Mouse (Mus musculus): ENCODE measurements at regions not wholly inside any gene's neighbourhood (a gene's known extent, or its start where the extent isn't known, plus 50 kb on each side); places are given as distances from the start of the nearest gene placed in this dataset.

DNA sequence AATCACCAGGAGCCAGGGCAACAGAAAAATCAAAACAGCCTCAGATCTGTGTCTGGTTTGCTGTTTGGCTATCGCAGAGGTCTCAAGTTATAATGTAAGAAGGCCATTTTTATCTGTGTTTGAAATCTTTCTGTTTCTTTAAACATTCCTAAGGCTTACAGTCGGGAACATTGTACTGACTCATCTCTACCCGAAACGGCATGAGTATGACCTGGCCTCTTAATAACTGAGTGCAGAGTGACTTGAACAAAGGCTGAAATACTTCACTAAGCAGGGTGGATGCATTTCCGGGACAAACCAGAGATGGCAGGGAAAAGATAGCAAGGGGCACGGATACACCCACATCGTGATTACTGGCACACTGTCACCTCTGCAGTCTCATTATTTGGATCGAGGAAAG, 355.1 kb downstream of the Nedd1 start:
- no peak for DNase-seq (ENCODE audit: low spot score)
- Histone ChIP-seq H3K9me3 (replicated peaks) (no peaks in the 10 kb centered on the region), H3K36me3 (no peaks in the 10 kb centered on the region), H3K4me1 (no peaks in the 10 kb centered on the region), H3K27me3 (ENCODE audit: low read depth, poor library complexity, severe bottlenecking) (no peaks in the 10 kb centered on the region), H3K27ac (replicated peaks) (no peak overlapping the region), H3K4me3 (no peak overlapping the region)
- WGBS, result 91% methylated on average over 8 of the region's 8 CpGs

DNA sequence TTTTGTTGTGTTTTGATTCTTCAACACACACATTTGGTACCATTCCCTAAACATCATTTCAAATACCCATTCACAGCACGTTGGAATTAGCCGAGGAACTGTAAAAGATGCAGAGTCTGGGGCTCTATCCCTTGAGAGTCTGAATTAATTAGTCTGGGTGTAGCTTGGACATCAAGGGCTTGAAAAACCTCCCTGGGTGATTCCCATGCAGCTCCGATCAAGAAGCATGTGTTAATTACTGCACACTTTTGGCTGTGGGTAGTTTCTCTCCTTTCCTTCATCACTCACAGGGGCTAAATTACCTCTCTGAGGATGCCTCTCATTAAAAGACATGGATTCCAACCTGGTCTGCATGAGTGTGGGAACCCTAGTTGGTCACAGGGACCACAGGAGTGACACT, 365.5 kb downstream of the Nedd1 start:
- H3K9me3 ChIP-seq (replicated peaks), result no peaks in the 10 kb centered on the region
- H3K27ac ChIP-seq (replicated peaks), result no peak overlapping the region
- WGBS, result 74% methylated on average over 3 of the region's 3 CpGs
- H3K36me3 ChIP-seq, result no peaks in the 10 kb centered on the region
- no peak overlapping the region for H3K4me3 ChIP-seq
- DNase-seq (ENCODE audit: low spot score), result no peak
- H3K4me1 ChIP-seq, result peaks cover 19% of the 10 kb centered on the region
- no peaks in the 10 kb centered on the region for H3K27me3 ChIP-seq (ENCODE audit: low read depth, poor library complexity, severe bottlenecking)

DNA sequence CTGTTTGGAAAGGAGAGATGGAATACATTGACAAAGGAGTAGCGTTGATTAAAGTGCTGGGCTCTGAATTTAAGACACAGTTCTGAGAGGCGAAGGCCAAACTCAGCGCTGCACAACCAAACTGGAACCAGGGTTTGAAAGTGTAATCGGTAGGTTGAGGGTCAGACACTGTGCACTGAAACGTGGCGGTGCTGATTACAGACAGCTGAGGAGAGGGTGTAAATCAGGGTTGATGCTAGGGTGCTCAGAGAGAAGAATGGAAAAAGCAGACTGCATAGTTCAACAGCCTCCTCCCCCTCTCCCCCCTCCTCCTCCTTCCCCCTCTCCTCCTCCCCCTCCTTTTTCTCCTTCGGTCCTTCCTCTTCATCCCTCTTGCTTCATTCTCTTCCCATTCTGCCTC, 373.2 kb downstream of the Nedd1 start:
- H3K27ac ChIP-seq (replicated peaks), result peak overlapping the region; percentile 38; the same call in 1 of the 2 replicates
- no peaks in the 10 kb centered on the region for H3K27me3 ChIP-seq (ENCODE audit: low read depth, poor library complexity, severe bottlenecking)
- no peak for DNase-seq (ENCODE audit: low spot score)
- H3K4me1 ChIP-seq, result peaks cover 19% of the 10 kb centered on the region
- WGBS, result 79% methylated on average over 6 of the region's 7 CpGs
- H3K9me3 ChIP-seq (replicated peaks), result no peaks in the 10 kb centered on the region
- no peak overlapping the region for H3K4me3 ChIP-seq
- H3K36me3 ChIP-seq, result no peaks in the 10 kb centered on the region

DNA sequence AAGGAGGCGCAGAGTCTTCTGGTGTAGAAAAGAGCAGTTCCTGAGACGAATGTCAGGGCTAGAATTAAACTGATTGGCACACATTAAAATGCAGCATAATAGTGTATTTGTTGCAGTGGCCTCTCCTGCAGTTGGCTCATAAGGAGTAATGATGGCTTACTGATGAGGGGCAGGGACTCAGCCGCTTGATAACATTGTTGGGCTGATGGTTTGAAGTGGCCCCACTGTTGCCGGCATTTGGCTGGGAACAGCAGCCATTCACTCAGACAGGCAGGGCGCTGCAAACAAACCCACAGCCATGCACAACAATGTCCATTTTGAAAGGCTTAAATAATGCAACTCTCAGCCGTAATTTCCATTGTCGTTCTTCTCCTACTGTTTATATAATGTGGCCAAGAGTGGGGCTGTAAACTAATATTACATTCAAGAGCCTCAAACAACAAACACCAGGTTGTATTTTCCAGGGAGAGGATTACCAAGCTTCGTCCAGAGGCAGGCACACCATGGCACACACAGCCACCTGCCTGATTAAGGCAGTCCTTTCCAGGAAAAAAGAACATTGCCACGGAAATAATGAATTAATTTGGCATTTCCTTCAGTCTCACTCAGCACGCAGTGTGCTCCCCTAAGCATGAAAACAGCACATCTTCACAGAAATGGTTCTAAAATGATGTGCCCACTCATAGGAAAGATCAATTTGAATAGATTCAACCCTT, 374.1 kb downstream of the Nedd1 start:
- no peak overlapping the region for H3K4me3 ChIP-seq
- H3K27ac ChIP-seq (replicated peaks), result peak overlapping the region; percentile 46; the same call in 1 of the 2 replicates
- DNase-seq (ENCODE audit: low spot score), result no peak
- WGBS, result 75% methylated on average over 10 of the region's 10 CpGs
- H3K36me3 ChIP-seq, result no peaks in the 10 kb centered on the region
- H3K27me3 ChIP-seq (ENCODE audit: low read depth, poor library complexity, severe bottlenecking), result no peaks in the 10 kb centered on the region
- no peaks in the 10 kb centered on the region for H3K9me3 ChIP-seq (replicated peaks)
- peaks cover 19% of the 10 kb centered on the region for H3K4me1 ChIP-seq

DNA sequence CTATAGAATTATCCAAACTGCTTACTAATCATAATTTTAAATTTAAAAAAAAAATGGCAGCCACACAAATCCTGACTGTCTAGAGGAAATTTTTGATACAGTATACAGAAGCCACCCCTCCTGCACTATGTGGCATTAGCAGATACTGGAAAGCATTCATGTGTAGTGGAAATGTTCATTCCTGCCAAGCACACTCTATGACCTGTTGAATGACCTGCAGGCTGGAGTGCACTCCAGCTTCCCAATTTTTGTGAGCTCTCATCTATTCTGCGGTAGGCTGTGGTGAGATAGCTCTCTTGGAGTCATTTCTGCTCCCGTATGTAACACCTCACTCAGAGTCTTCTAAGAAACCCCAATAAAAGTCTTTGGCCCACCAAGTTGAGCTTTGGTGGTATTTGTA, 382.5 kb downstream of the Nedd1 start:
- peaks cover 6% of the 10 kb centered on the region; the same call in 1 of the 2 replicates for H3K4me1 ChIP-seq
- no peaks in the 10 kb centered on the region for H3K27me3 ChIP-seq (ENCODE audit: low read depth, poor library complexity, severe bottlenecking)
- H3K4me3 ChIP-seq, result no peak overlapping the region
- no peak for DNase-seq (ENCODE audit: low spot score)
- H3K36me3 ChIP-seq, result no peaks in the 10 kb centered on the region
- 97% methylated on average over 2 of the region's 2 CpGs for WGBS
- H3K9me3 ChIP-seq (replicated peaks), result no peaks in the 10 kb centered on the region
- H3K27ac ChIP-seq (replicated peaks), result no peak overlapping the region

DNA sequence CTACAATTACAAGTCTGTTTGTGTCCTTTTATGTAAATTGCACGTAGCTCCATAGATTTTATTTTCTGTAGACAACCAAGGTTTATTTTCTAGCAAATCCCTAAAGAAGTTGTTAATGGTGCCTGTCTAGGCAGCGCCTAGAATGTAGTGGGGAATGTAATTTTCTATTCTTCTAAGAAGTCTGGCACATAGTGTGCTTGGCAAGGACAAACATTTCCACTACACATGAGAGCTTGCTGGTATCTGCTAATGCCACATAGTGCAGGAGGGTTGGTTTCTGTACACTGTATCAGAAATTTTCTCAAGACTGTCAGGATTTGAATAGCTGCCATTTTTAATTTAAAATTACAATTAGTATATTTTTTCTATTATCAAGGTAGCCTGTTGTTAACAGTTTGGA, 385.3 kb downstream of the Nedd1 start:
- no peak for DNase-seq (ENCODE audit: low spot score)
- Histone ChIP-seq H3K27me3 (ENCODE audit: low read depth, poor library complexity, severe bottlenecking) (no peaks in the 10 kb centered on the region), H3K36me3 (no peaks in the 10 kb centered on the region), H3K27ac (replicated peaks) (no peak overlapping the region), H3K4me1 (peaks cover 26% of the 10 kb centered on the region), H3K9me3 (replicated peaks) (no peaks in the 10 kb centered on the region), H3K4me3 (no peak overlapping the region)
- 96% methylated on average over 2 of the region's 2 CpGs for WGBS

DNA sequence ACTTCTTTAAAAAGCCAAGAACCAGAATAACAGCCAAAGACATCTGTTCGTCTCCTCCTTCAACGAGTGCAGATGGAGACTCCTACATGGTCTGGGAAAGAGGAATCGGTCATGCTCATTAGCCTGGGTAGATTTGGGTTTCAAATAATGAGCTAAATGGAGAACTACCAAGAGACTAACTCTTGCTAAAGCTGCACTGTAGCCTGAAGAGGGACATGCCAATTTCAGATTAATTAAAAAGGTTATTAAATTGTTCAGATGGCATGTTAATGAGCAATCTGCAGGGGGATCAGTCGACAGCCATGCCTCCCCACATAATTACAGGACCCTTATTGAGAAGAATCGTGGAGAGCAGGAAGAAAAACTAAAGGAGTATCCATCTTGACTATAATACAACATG, 386.1 kb downstream of the Nedd1 start:
- Histone ChIP-seq H3K4me3 (no peak overlapping the region), H3K27me3 (ENCODE audit: low read depth, poor library complexity, severe bottlenecking) (no peaks in the 10 kb centered on the region), H3K27ac (replicated peaks) (no peak overlapping the region), H3K36me3 (no peaks in the 10 kb centered on the region), H3K9me3 (replicated peaks) (no peaks in the 10 kb centered on the region), H3K4me1 (peaks cover 26% of the 10 kb centered on the region)
- DNase-seq (ENCODE audit: low spot score), result no peak
- 82% methylated on average over 5 of the region's 5 CpGs for WGBS

DNA sequence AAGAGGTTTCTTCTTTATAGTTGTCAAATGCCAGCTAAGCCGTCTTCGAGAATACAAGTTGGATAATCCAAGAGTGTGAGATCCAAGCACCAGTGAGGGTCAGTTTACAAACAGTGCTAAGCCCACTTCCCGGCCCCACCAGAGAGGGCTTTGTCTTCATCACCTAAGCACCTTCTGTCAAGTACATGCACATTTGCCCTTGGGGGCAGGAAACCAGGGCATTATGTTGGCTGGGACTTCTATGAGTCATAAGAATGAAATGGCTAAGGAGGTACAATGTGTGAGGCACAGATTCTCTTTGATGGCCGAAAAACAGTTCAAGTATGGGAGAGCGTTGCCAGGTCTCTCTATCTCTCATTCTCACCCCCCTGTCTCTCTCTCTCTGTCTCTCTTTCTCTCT, 387.1 kb downstream of the Nedd1 start:
- Histone ChIP-seq H3K27ac (replicated peaks) (no peak overlapping the region), H3K4me3 (no peak overlapping the region), H3K36me3 (no peaks in the 10 kb centered on the region), H3K9me3 (replicated peaks) (no peaks in the 10 kb centered on the region), H3K4me1 (peaks cover 26% of the 10 kb centered on the region), H3K27me3 (ENCODE audit: low read depth, poor library complexity, severe bottlenecking) (no peaks in the 10 kb centered on the region)
- 75% methylated on average over 5 of the region's 5 CpGs for WGBS
- no peak for DNase-seq (ENCODE audit: low spot score)

DNA sequence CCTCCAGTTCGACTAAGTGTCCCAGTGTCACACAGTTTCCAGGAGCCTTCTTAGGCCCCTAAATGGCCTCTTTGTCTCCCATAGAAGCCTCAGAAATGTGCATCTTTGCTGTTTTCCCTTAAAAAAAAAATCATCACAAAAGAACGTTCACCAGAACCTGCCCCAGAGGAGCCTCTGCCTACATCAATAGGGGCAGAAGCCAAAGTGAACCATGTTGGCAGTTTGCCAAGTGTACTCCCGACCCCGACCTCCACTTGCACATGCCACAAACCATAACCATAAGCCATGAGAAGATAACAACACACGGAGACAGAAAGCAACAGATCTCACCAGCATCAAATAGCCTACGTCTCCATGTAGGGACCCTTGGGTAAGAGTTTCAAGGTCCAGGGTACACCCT, 388.4 kb downstream of the Nedd1 start:
- H3K4me3 ChIP-seq, result no peak overlapping the region
- no peaks in the 10 kb centered on the region for H3K27me3 ChIP-seq (ENCODE audit: low read depth, poor library complexity, severe bottlenecking)
- 57% methylated on average over 6 of the region's 6 CpGs for WGBS
- H3K4me1 ChIP-seq, result peaks cover 26% of the 10 kb centered on the region
- no peaks in the 10 kb centered on the region for H3K36me3 ChIP-seq
- DNase-seq (ENCODE audit: low spot score), result no peak
- H3K27ac ChIP-seq (replicated peaks), result peak overlapping the region; percentile 84
- no peaks in the 10 kb centered on the region for H3K9me3 ChIP-seq (replicated peaks)

DNA sequence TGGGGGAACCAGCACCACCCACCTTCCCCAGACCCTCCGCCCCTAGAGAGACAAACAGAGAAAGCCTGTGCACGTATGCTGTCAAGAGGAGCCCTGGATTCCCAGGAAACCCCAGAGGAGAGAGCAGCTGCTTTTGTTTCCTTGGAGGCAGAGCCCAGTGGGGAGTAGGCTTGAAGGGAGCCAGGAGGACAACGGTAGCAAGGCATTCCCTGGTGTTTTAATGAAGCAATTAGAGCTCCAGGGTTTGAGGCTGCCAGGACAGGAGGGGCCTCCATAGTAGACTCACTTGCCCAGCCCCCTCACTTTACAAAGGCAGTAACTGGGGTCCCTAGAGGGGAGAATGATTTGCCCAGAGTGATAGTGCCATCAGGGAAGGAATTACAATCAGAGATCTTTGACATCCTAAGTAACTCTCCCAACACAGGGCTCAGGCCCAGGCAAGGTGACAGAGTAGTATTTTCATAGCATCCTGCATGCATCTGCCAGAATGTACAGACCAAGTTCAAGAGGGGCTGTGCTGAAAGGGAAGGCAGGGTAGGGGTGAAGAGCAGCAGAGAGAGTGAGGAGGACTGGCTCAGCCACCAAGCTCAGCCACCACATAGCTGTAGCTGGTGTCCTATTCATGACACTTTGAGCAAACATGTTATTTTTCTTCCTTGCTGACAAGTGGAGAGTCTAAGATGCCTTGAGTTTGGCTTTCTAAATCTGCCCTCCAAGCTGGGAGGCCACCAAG, 389.0 kb downstream of the Nedd1 start:
- Histone ChIP-seq H3K4me1 (peaks cover 26% of the 10 kb centered on the region), H3K4me3 (no peak overlapping the region), H3K36me3 (no peaks in the 10 kb centered on the region), H3K27me3 (ENCODE audit: low read depth, poor library complexity, severe bottlenecking) (no peaks in the 10 kb centered on the region), H3K9me3 (replicated peaks) (no peaks in the 10 kb centered on the region), H3K27ac (replicated peaks) (peak overlapping the region; percentile 84)
- 5% methylated on average over 3 of the region's 3 CpGs for WGBS
- peak; percentile 52 for DNase-seq (ENCODE audit: low spot score)

DNA sequence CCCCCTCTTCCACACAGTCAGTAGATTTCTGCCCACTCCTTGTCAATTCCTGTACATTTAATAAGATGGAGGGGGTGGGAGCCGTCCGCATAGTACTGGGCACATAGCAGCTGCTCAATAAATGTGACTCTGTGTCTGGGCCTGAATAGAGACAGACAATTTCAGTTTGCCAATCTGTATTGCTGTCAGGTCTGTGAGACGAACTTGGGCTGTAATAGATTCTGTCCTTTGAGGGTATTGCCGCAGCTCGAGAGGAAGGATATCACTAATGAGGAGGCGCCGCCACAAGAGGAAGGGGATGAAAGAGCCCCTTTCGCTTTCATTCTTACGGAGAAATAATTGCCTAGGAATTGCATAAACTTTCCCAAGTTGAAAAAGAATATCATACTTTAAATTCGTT, 392.1 kb downstream of the Nedd1 start:
- H3K36me3 ChIP-seq, result no peaks in the 10 kb centered on the region
- H3K4me3 ChIP-seq, result no peak overlapping the region
- no peak for DNase-seq (ENCODE audit: low spot score)
- no peaks in the 10 kb centered on the region for H3K27me3 ChIP-seq (ENCODE audit: low read depth, poor library complexity, severe bottlenecking)
- H3K9me3 ChIP-seq (replicated peaks), result no peaks in the 10 kb centered on the region
- H3K4me1 ChIP-seq, result peaks cover 25% of the 10 kb centered on the region
- WGBS, result 88% methylated on average over 10 of the region's 10 CpGs
- H3K27ac ChIP-seq (replicated peaks), result no peak overlapping the region

DNA sequence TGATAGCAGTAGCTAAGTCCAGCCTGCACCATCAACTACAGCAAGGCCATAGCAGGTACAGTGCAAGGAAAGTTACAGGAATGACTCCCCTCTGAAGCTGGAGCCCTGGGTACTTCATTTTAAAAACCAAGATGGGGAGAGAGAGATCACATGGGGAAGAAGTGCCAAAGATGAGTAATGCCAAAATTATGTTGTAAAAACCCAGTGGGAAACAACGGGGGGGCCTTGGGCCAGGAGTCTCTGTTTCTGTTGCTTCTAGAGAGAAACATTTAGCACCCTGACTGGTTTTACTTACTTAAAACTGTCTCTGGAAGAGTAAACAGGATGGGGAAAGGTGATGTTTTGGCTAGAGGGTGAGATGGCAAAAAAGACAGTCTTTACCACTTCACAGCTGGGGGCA, 392.6 kb downstream of the Nedd1 start:
- WGBS, result 77% methylated on average over 1 of the region's 1 CpGs
- Histone ChIP-seq H3K9me3 (replicated peaks) (no peaks in the 10 kb centered on the region), H3K36me3 (no peaks in the 10 kb centered on the region), H3K4me3 (no peak overlapping the region), H3K27me3 (ENCODE audit: low read depth, poor library complexity, severe bottlenecking) (no peaks in the 10 kb centered on the region), H3K27ac (replicated peaks) (no peak overlapping the region), H3K4me1 (peaks cover 21% of the 10 kb centered on the region)
- DNase-seq (ENCODE audit: low spot score), result no peak

DNA sequence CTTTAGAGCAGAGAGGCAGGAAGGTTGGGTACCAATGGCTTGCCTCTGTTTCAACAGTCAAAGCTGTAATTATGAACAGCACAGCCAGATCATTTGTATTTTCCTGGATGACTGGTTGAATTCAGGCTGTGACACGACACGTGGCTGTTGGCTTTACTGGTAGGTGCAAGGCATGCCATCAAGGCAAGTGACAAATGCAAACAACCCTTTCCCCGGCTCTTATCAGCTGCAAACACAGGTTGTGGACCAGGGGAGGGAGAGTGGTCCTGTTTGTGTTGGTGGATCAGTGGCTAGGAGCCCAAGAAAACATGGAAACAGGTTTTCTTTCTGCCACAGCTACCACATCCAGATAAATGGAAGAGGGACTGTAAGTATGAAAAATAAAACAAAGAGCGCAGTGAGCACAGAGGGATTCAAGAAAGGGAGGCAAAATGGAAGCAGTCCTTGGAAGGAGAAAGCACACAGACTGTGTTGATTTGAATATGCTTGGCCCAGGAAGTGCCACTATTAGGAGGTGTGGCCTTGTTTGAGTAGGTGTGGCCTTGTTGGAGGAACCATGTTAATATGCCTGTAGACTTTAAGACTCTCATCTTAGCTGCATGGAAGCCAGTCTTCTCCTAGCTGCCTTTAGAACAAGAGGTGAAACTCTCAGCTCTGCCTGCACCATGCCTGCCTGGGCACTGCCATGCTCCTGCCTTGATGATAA, 396.8 kb downstream of the Nedd1 start:
- 86% methylated on average over 4 of the region's 4 CpGs for WGBS
- Histone ChIP-seq H3K27me3 (ENCODE audit: low read depth, poor library complexity, severe bottlenecking) (no peaks in the 10 kb centered on the region), H3K4me1 (no peaks in the 10 kb centered on the region), H3K36me3 (no peaks in the 10 kb centered on the region), H3K9me3 (replicated peaks) (no peaks in the 10 kb centered on the region), H3K4me3 (no peak overlapping the region), H3K27ac (replicated peaks) (0 out of 2 replicates have a peak overlapping the region, but pooled peaks have one; percentile 38)
- no peak for DNase-seq (ENCODE audit: low spot score)

All from midbrain, embryonic 10.5 days (tissue).